Mouse (Mus musculus) liver, postnatal 0 days (tissue): ENCODE results near the gene F11r.

Experiments
- CTCF ChIP-seq: sonication (generic); IDR thresholded peaks from 2 replicates; pipeline ENCODE4 v1.5.1; 2016; ENCODE audit warnings: antibody characterized with exemption, low read depth
- EP300 ChIP-seq: IDR thresholded peaks from 2 replicates; pipeline ENCODE4 v1.6.1; 2016; ENCODE audit warnings: antibody characterized with exemption, low read depth, mild to moderate bottlenecking

- TF ChIP-seq CTCF (no peak), EP300 (no peak)
Observed at GRCm38 (mm10) chr1:171432158-171432557, 5.2 kb upstream of the F11r start.
